ENCODE assay signal across 8 mouse cellular contexts in the genomic region with DNA sequence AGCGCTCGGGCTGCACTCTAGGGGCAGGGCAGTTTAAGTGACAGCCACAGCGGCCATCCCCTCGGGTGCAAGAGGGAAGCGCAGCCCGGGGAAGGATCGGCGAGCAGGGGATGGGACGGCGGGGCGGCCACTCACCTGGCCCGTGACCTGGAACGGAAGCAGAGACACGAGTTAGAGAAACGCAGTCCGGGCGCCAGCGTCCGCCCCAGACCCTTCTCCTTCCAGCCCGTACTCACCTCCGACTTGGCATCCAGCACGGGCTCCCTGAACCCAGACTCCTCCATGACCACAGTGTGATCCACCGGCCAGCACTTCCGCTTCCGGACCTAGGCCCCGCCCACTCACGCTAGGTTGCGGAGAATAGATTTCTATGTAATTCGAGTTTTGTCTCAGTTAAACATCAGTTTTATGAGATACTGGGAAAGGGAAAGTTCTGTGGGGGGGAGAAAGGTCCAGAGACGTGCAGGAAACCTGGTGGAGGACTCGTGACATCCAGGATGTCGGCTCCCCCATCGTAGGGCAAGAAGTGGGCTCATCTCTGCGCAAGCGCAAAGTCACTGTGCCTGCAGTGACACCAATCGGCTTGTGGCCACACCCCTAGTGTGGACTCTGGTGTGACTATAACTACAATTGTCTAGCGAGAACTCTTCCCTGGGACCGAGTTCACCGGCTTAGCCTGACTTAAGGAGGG. TPM values are rescaled to one million over a fixed set of nuclear protein-coding genes. Genes with fewer than 3 reads are reported as not detected.
DNase-seq lines count a peak whose midpoint lies in the region; ATAC-seq and TF ChIP-seq lines count a peak whose summit lies in the region.

A gene (minus strand): TSS at position 534 of the 691 bp plus-strand sequence.

- ATAC-seq in embryonic facial prominence, embryonic 14.5 days (ENCODE audit: low read depth) = peak; percentile 99
- ATAC-seq in limb, embryonic 14.5 days (ENCODE audit: low FRiP score, low read depth) = peak; percentile 97
- peak; percentile 99 for ATAC-seq in midbrain, postnatal 0 days (ENCODE audit: low FRiP score)

- TF ChIP-seq CTCF in midbrain, postnatal 0 days (IDR thresholded peaks at IDR 0.05) = peak; percentile 36; the same call in 1 of the 2 replicates

- under 1% methylated on average over 39 of the region's 39 CpGs for WGBS in embryonic facial prominence, embryonic 14.5 days
- WGBS in limb, embryonic 14.5 days = under 1% methylated on average over 37 of the region's 39 CpGs
- WGBS in midbrain, postnatal 0 days = 0% methylated on average over 39 of the region's 39 CpGs

- H3K9ac ChIP-seq in embryonic facial prominence, embryonic 14.5 days (ENCODE audit: low read depth, low read length) = peak within 1 kb of the TSS; percentile 77
- H3K9ac ChIP-seq in limb, embryonic 14.5 days (ENCODE audit: low read depth, low read length, severe bottlenecking) = peak within 1 kb of the TSS; percentile 70
- peak within 1 kb of the TSS; percentile 88 for H3K9ac ChIP-seq in midbrain, postnatal 0 days (replicated peaks; ENCODE audit: low read length, poor library complexity, severe bottlenecking)

- H3K4me3 ChIP-seq in embryonic facial prominence, embryonic 14.5 days (ENCODE audit: low read depth, low read length) = peak within 1 kb of the TSS; percentile 73
- H3K4me3 ChIP-seq in limb, embryonic 14.5 days (replicated peaks; ENCODE audit: low read length) = peak within 1 kb of the TSS; percentile 74
- H3K4me3 ChIP-seq in midbrain, postnatal 0 days (ENCODE audit: low read depth, low read length) = peak within 1 kb of the TSS; percentile 67

- no peaks in the 10 kb centered on the region for H3K27me3 ChIP-seq in embryonic facial prominence, embryonic 14.5 days (replicated peaks; ENCODE audit: control insufficient read depth, insufficient read depth, low read length)
- H3K27me3 ChIP-seq in limb, embryonic 14.5 days (ENCODE audit: control insufficient read depth, insufficient read depth, low read length) = no peaks in the 10 kb centered on the region
- no peaks in the 10 kb centered on the region for H3K27me3 ChIP-seq in midbrain, postnatal 0 days (ENCODE audit: insufficient read depth, low read length)

- no peaks in the 10 kb centered on the region; the same call in 1 of the 2 replicates for H3K36me3 ChIP-seq in embryonic facial prominence, embryonic 14.5 days (ENCODE audit: control insufficient read depth, insufficient read depth, low read length)
- peaks cover 4% of the 10 kb centered on the region; the same call in 1 of the 2 replicates for H3K36me3 ChIP-seq in limb, embryonic 14.5 days (ENCODE audit: control insufficient read depth, insufficient read depth, low read length)
- H3K36me3 ChIP-seq in midbrain, postnatal 0 days (ENCODE audit: insufficient read depth, low read length) = peaks cover 5% of the 10 kb centered on the region; the same call in 1 of the 2 replicates

- DNase-seq in 3T3-L1 (ENCODE audit: low read depth, low spot score) = peak; percentile 97
- DNase-seq in adrenal gland, postnatal 4 days (ENCODE audit: low spot score in 2 of 2) = peak; percentile 60 to 78
- DNase-seq in embryonic facial prominence, embryonic 14.5 days (ENCODE audit: low spot score) = peak; percentile 97
- peak; percentile 95 for DNase-seq in heart, adult 8-10 months (ENCODE audit: low spot score)
- peak; percentile 96 for DNase-seq in kidney, adult 9 months
- peak; percentile 94 for DNase-seq in limb, embryonic 14.5 days (ENCODE audit: low spot score)
- DNase-seq in midbrain, postnatal 0 days (ENCODE audit: low spot score) = peak; percentile 98
- peak; percentile 65 to 78 for DNase-seq in spleen, postnatal 14 days (ENCODE audit: low spot score in 2 of 2)

- peak; percentile 57; the same call in 1 of the 2 replicates for TF ChIP-seq POLR2A in limb, embryonic 14.5 days (IDR thresholded peaks at IDR 0.05; ENCODE audit: borderline replicate concordance, extremely low read depth, insufficient read depth, insufficient read length)

- peak within 1 kb of the TSS; percentile 60 for H3K4me2 ChIP-seq in embryonic facial prominence, embryonic 14.5 days (ENCODE audit: low read depth, low read length)
- H3K4me2 ChIP-seq in limb, embryonic 14.5 days (replicated peaks; ENCODE audit: low read depth, low read length, severe bottlenecking) = peak within 1 kb of the TSS; percentile 54
- peak within 1 kb of the TSS; percentile 65 for H3K4me2 ChIP-seq in midbrain, postnatal 0 days (ENCODE audit: low read depth, low read length, poor library complexity, severe bottlenecking)

- peak within 1 kb of the TSS; percentile 81 for H3K27ac ChIP-seq in embryonic facial prominence, embryonic 14.5 days (replicated peaks; ENCODE audit: low read depth, low read length)
- H3K27ac ChIP-seq in limb, embryonic 14.5 days (replicated peaks; ENCODE audit: low read depth, low read length) = peak within 1 kb of the TSS; percentile 58; the same call in 1 of the 2 replicates
- H3K27ac ChIP-seq in midbrain, postnatal 0 days (ENCODE audit: low read depth, low read length) = peak within 1 kb of the TSS; percentile 86

- H3K4me1 ChIP-seq in embryonic facial prominence, embryonic 14.5 days (ENCODE audit: control insufficient read depth, insufficient read depth, low read length) = 0 out of 2 replicates have a peak, but pooled peaks cover 4% of the 10 kb centered on the region
- H3K4me1 ChIP-seq in limb, embryonic 14.5 days (ENCODE audit: control insufficient read depth, insufficient read depth, low read length) = peaks cover 3% of the 10 kb centered on the region
- H3K4me1 ChIP-seq in midbrain, postnatal 0 days (ENCODE audit: insufficient read depth, low read length) = no peaks in the 10 kb centered on the region

- no peaks in the 10 kb centered on the region for H3K9me3 ChIP-seq in embryonic facial prominence, embryonic 14.5 days (ENCODE audit: control insufficient read depth, low read length)
- no peaks in the 10 kb centered on the region for H3K9me3 ChIP-seq in limb, embryonic 14.5 days (ENCODE audit: control insufficient read depth, low read length)
- no peaks in the 10 kb centered on the region for H3K9me3 ChIP-seq in midbrain, postnatal 0 days (ENCODE audit: low read length)

RNA-seq across cellular contexts. Expression of the gene that starts here (rescaled TPM):
- 10 to 100 TPM; 69.8 to 70.0 TPM for total RNA-seq in adrenal gland, postnatal 4 days (2021)
- polyA plus RNA-seq in embryonic facial prominence, embryonic 14.5 days (2014; fragmentation: Nextera tagmentation; extraction: Ambion mirVana) = 68.8 and 77.9 TPM in 2 replicates
- total RNA-seq in heart, adult 8-10 months (2022) = 10 to 100 TPM; 30.4 to 38.5 (median 34.1) TPM
- 33.6 and 40.9 TPM in 2 replicates for polyA plus RNA-seq in limb, embryonic 14.5 days (2012; rRNA removed)
- polyA plus RNA-seq in limb, embryonic 14.5 days (2014; fragmentation: Nextera tagmentation; extraction: Ambion mirVana) = 76.5 and 78.9 TPM in 2 replicates
- 25.4 and 26.9 TPM in 2 replicates for total RNA-seq in midbrain, postnatal 0 days (2014; rRNA removed)
- 77.8 and 81.5 TPM in 2 replicates for polyA plus RNA-seq in midbrain, postnatal 0 days (2015; fragmentation: Nextera tagmentation; extraction: Ambion mirVana)

Comparison
In these comparisons a context has a peak if more than half of its experiments do, and no peak if none do; other contexts are left out.
1. Peak in every context shown above with its lines: DNase-seq, ATAC-seq, H3K4me3 ChIP-seq and H3K27ac ChIP-seq.